Mouse (Mus musculus): ENCODE data around the gene Pmm2.

Gene Pmm2

GRCm38 (mm10) chr16:8637217-8638051 is at the start of gene Pmm2, which contains the start of gene Tmem186:
Gene Pmm2, plus strand, starts transcription at chr16:8637674.
Gene Tmem186, minus strand, starts transcription at chr16:8637712.
- peak; percentile 85 for DNase-seq

GRCm38 (mm10) chr16:8595411-8595810 is 42.1 kb upstream of the Pmm2 start:
- peak; percentile 52 for DNase-seq

GRCm38 (mm10) chr16:8596336-8596735 is 41.1 kb upstream of the Pmm2 start:
- DNase-seq: peak; percentile 17

- no peak for DNase-seq
These were observed 40.0 kb upstream of the Pmm2 start for GRCm38 (mm10) chr16:8597516-8597915.

DNA sequence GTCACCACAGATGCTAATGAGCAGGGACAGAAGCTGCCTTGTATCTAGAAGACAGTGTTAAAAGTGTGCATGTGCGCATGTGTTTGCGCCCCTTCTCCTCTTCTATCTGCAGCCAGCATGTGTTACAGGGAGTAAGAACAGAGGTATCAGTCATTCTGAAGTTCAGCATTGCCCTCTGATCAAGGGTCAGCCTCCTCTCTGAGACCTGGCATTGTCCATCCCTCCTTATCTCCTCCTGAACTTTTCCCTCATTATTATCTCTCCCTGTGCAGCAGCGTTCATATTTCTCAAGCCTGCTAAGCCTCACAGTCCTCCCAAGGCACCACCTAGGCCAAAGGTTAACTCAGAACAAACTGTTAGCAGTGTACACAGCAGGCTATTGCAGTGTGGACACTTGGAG is 33.7 kb upstream of the Pmm2 start:
- DNase-seq: no peak

- no peak for DNase-seq
These were observed 27.1 kb upstream of the Pmm2 start for GRCm38 (mm10) chr16:8610397-8610796.

DNA sequence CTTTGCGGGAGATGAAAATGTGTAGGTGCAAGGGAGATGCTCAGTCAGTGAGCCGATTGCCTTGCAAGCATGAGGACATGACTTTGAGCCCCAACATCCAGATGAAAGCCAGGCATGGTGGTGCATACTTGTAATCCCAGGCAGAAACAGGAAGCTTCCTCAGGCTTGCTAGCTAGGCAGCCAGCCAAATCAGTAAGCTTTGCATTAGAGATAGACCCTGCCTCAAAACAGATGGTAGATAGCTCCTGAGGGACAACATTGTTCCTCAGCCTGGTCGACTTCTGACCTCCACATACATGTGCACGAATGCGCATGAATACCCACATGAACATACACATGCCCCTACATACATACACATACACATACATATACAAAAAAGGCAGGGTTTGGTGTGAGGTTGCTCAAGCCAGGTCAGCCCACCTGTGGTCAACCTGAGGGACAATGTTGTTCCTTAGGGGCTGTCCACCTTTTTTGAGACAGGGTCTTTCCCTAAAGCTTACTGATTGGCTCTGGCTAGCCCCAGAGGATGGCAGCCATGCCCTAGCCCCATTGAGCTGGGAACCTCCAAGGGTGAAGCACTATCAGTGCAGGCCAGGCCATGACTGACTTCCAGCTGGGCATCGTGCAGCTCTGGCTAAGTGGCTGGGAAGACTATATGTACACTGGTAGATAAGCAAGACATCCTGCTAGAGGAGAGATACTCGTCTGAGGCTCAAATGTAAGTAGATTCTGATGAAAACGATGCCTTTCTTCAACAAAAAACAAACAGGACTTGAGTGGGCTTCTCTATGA is 25.1 kb upstream of the Pmm2 start:
- no peak for DNase-seq

DNA sequence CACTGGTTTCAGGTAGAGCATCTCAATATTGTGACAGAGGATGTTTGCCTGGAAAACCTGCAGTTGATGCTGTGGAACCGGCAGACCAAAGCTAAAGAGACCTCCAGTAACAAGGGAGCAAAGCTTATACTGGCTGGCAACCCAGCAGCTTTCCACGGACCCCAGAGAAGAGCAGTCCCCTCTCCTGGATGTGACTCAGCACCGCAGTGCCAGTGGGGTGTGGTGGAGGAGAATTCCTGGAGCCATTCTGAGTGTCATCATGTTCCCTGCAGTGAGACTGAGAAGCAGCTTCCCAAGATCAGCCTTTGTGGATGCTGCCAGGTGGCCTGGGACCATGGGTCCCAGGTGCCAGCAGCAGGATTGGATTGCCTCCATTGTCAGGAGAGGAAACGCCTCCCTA is 24.4 kb upstream of the Pmm2 start:
- DNase-seq: no peak

DNA sequence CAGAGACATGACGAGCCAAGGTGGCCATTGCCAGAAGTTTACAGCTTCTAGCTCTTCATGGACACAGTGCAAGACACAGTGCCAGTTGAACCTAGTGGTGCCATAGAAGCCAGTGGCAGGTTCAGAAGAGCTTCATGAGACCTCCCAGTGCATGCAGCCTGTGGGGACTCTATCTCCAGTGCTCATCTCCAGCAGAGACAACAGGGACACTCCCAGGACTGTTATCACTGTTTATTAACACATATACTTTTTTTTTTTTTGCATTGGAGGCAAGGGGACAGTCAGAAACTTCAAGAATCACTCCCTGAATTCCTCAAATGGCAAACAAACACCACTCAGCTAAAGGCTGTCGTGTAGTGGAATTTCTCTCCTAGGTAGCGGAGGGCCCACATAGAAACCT is 24.0 kb upstream of the Pmm2 start:
- DNase-seq: no peak

DNA sequence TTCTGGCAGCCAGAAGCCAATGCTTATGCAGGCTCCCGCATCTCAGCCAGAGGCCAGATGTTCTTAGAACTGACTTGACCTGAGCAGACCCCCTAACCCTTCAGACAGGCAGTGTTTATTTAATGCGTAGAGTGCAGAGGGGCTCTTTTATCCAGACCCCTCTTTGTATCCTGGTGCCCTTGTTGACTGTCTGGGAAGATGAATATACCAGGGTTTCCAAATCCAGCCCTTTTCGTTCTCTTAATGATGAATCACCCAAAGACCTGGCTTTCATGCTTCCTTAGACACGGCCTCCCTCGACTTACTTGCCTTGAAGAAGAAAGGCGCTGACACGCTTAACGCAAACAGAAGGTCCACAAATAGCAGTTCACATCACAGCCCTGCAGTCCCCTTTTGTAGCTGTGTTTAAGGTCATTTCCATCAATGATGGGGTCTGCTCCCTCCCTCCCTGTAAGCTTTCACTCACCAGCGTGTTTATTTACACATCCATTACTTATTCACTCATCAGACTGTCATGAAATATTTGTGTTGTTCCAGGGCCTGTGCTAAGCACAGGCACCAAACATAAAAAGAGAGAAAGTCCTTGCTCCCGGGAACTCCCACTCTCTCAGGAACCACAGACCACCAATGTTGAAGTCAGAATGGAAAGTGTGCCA is 17.7 kb upstream of the Pmm2 start:
- DNase-seq: no peak

GRCm38 (mm10) chr16:8620315-8621115 is 17.0 kb upstream of the Pmm2 start:
- DNase-seq: no peak

DNA sequence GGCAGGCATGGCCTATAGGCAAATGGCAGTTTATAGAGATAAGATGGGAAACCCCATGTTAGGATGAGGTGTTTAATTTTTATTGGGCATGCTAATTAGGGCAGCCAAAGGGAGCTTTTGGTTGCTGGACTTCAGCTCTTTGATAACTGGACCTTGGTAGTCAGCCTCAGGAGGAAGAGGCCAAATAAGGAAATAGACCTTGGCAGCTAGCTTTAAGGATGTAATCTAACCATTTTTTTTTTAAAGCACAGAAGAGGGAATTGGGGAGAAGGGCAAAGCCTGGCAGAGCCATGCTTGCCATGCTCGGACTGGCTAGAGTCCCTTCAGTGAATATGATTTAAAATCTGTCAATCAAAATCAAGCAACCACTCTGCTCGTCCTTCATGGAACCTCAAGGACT is 7.1 kb upstream of the Pmm2 start:
- DNase-seq: no peak

- no peak for DNase-seq
These were observed 6.0 kb upstream of the Pmm2 start for GRCm38 (mm10) chr16:8631428-8631827.

- DNase-seq: no peak
These were observed 632 bp upstream of the Pmm2 start for GRCm38 (mm10) chr16:8636867-8637216.

DNA sequence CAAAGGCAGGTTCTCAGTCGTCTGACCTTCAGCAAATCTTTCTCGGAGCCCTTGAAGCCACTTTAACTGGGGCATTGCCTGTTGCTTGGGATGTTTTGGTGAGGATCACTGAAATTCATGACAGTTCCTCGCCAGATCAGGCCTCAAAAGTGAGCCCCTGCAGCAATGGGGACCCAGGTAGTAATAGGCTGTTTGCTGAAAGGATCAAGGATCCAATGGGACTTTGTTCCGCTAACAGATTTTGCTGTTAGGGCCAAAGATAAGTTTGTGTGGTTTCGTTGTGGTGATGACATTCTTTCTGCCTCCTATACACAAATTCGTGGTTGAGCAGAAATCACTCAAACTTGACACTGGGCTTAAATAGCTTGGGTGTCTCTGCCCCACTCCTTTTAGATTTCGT is 657 bp downstream of the Pmm2 start:
- DNase-seq: no peak

DNA sequence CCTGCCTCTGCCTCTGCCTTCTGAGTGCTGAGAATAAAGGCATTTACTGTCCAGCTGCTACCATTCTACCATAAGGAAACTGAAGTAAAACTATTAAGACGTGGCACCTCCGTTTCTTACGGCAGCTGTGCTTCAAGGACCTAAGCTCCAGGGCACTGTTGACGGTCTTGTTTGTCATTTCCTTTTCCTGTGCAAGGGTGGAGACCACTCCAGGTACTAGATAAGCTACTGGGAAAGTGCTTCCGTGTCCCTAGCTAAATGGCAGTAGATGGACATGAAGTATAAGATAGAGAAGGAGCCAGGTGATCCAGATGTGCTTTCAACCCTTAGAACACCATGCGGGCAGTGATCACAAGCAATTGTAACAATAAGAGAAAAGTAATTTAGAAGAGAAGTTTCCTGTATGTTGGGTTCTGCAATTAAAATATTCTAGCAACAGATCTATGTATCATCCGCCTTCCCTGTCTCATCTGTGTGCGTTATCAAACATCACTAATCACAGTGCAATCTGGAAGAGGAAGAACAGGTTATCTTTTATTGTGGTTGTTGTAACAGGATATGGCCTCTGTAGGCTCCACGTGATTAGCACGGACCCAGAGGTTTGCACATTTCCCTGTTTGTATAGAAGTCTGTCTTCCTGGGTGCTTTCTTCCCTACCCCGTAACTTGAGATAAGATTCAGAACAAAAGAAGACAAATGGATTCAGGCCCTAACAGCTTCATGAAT is 2.2 kb downstream of the Pmm2 start:
- no peak for DNase-seq

DNA sequence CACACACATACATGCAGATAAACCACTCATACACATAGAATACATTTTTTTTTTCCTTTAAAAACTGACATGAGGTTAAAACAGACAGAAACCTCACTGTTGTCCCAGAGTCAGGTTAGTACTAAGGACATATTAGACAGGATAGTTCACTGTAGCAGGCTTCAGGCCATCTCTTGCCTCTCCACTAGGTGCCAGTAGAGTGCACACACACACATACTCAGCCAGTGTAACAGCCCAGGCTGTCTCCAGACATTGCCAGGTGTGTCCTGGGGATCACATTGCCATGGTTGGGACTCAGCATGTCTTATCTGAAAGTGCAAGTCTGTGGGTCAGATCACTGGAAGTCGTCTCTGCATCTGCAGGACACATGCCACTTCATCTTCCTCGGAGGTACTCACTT is 6.4 kb downstream of the Pmm2 start:
- no peak for DNase-seq

GRCm38 (mm10) chr16:8645546-8645945 is 8.1 kb downstream of the Pmm2 start:
- no peak for DNase-seq

DNA sequence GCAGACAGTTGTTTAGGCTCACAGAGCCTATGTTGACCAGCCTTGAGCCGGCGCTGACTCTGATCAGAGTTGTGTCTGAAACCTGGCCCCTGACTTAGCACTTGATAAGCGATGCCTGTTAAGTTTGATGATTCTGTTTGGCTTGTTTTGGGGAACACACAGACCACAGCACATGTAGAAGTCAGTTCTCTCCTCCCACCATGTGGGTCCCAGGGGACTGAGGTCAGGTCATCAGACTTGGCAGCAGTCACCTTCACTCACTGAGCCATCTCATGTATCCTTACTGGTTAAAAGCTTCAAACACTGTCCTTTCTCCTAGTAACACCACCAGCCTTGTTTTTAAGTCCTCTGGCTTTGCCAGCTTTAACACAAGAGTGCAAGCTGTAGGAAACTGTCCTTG is 12.5 kb downstream of the Pmm2 start:
- DNase-seq: no peak

DNA sequence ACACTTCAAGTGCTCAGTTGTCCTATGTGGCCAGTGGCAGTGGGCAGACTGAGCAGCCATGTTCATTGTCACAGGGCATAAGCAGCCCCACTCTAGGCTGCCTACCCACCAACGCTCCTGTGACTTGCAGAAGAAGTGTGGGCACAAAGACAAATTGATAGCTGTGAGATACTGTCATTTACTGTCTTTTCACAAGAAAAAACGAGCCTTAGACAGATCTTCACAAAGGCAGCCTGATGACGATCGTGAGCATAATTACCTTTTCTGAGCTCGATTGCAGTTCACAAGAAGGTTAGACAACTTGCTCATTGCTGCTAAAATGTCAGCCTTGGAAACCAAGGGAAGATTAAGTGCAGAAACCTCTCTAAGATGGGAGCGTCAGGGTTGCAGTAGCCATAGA is 17.6 kb downstream of the Pmm2 start:
- no peak for DNase-seq

DNA sequence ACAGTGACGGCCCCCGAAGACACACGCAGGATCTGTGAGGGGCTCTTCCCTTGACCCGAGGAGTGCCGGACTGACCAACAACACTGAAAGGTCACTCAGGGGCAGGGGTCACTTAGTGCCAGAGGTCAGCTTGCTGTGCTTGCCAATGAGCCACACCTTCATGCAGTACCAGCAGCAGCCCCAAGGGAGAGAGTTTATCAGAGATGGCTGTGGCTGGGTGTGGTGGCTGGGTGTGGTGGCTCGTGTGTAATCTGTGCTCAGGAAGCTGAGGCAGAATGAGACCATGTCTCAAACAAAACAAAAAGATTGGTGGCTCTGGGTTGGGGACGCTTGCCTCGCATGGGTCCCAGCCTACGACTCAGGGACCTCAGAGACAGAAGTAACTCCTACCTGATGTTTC is 18.1 kb downstream of the Pmm2 start:
- DNase-seq: no peak

DNA sequence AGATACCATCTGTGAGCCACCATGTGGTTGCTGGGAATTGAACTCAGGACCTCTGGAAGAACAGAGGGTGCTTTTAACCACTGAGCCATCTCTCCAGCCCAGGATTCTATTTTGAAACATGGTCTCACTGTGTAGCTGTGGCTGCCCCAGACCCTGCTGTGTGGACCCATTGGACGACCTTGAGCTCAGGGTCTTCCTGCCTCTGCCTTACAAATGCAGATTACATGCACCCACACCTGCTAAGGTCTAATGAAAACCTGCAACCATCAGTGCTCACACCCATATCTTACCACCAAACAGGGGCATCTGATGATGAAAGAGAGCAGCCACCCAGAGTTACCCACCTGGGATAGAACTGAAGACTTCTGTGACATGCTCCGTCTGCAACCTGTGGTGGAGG is 18.8 kb downstream of the Pmm2 start:
- DNase-seq: no peak
